Mouse (Mus musculus) intestine, embryonic 16.5 days (tissue): Measurements from ENCODE around the gene Rap1a. TPM values are rescaled to one million over a fixed set of nuclear protein-coding genes. Genes with fewer than 3 reads are reported as not detected.

Experiments used
- ATAC-seq: fragments of 200-750 bp; cut with Nextera tagmentation; 2 replicates; pipeline ENCODE4 v1.8.0; 2017; ENCODE audit warnings: moderate TSS enrichment, moderate library complexity
- H3K27ac ChIP-seq: fragments of 300-500 bp; sonication (generic); 2 replicates; pipeline ENCODE4 v1.5.1; 2014; ENCODE audit warnings: mild to moderate bottlenecking, low read length
- H3K27me3 ChIP-seq: fragments of 300-500 bp; sonication (generic); replicated peaks from 2 replicates; pipeline ENCODE4 v1.6.1; 2014; ENCODE audit warnings: low read length, control low read depth, mixed read lengths; ENCODE audit not compliant: control insufficient read depth, insufficient read depth
- H3K36me3 ChIP-seq: fragments of 300-500 bp; sonication (generic); 2 replicates; pipeline ENCODE4 v1.6.1; 2014; ENCODE audit warnings: low read length, control low read depth; ENCODE audit not compliant: control insufficient read depth, insufficient read depth
- H3K4me1 ChIP-seq: fragments of 300-500 bp; sonication (generic); 2 replicates; pipeline ENCODE4 v1.6.1; 2014; ENCODE audit warnings: low read length, control low read depth, mixed read lengths; ENCODE audit not compliant: control insufficient read depth, insufficient read depth
- H3K4me2 ChIP-seq: fragments of 300-500 bp; sonication (generic); 2 replicates; pipeline ENCODE4 v1.6.1; 2014; ENCODE audit warnings: low read depth, low read length, control low read depth
- H3K4me3 ChIP-seq: fragments of 300-500 bp; sonication (generic); 2 replicates; pipeline ENCODE4 v1.5.1; 2014; ENCODE audit warnings: mild to moderate bottlenecking, low read length
- H3K9ac ChIP-seq: fragments of 300-500 bp; sonication (generic); 2 replicates; pipeline ENCODE4 v1.6.1; 2014; ENCODE audit warnings: low read depth, low read length
- H3K9me3 ChIP-seq: fragments of 300-500 bp; sonication (generic); 2 replicates; pipeline ENCODE4 v1.6.1; 2016; ENCODE audit warnings: low read length, control low read depth; ENCODE audit not compliant: control insufficient read depth
- WGBS: fragments of 180-500 bp; shearing (Covaris S2); extraction: QIAGEN DNeasy Blood & Tissue Kit; methylation state at CpG from one replicate; pipeline ENCODE4 v1.1.7; 2014; 5-methylcytosine and 5-hydroxymethylcytosine counted together
- polyA plus RNA-seq: library from polyadenylated mRNA; unstranded; fragments of >200 nt; fragmentation: Nextera tagmentation; extraction: Ambion mirVana; gene quantifications from 2 replicates; pipeline ENCODE4 v1.2.1, GENCODE M21; 2015

Gene Rap1a
- polyA plus RNA-seq, 1 experiment from 2014 or later: 107 TPM

DNA sequence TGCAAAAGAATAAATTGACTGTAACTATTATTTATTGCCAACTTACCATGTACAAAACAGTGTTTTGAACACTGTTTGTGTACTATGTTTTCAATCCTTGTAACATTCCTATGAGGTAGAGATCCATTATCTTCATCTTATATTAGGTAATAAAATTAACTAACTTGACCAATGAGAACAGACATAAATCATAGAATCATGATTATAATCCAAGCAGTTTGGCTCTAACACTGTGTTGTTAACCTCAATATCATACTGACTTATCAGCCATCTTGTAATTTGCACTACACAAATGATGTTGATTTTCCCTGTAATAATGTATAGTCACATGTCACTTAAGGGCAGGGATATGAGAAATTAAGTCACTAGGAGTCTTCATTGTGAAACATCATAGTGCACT, 26.6 kb downstream of the Rap1a start:
- H3K4me2 ChIP-seq: no peak overlapping the region
- H3K9me3 ChIP-seq: no peaks in the 10 kb centered on the region
- H3K27ac ChIP-seq: no peak overlapping the region
- no peaks in the 10 kb centered on the region for H3K27me3 ChIP-seq
- no peaks in the 10 kb centered on the region for H3K36me3 ChIP-seq
- no peaks in the 10 kb centered on the region for H3K4me1 ChIP-seq
- no peak overlapping the region for H3K4me3 ChIP-seq
- no peak for ATAC-seq
- no peak overlapping the region for H3K9ac ChIP-seq

GRCm38 (mm10) chr3:105771534-105771933, 29.6 kb downstream of the Rap1a start:
- no peaks in the 10 kb centered on the region for H3K27me3 ChIP-seq
- H3K36me3 ChIP-seq: no peaks in the 10 kb centered on the region
- ATAC-seq: no peak
- H3K27ac ChIP-seq: no peak overlapping the region
- no peak overlapping the region for H3K4me3 ChIP-seq
- H3K4me1 ChIP-seq: no peaks in the 10 kb centered on the region
- no peak overlapping the region for H3K4me2 ChIP-seq
- no peaks in the 10 kb centered on the region for H3K9me3 ChIP-seq
- H3K9ac ChIP-seq: no peak overlapping the region

GRCm38 (mm10) chr3:105770836-105771235, 30.3 kb downstream of the Rap1a start:
- no peak overlapping the region for H3K9ac ChIP-seq
- no peaks in the 10 kb centered on the region for H3K27me3 ChIP-seq
- ATAC-seq: no peak
- H3K36me3 ChIP-seq: no peaks in the 10 kb centered on the region
- 95% methylated on average over 1 of the region's 1 CpGs for WGBS
- no peak overlapping the region for H3K4me2 ChIP-seq
- H3K9me3 ChIP-seq: no peaks in the 10 kb centered on the region
- no peaks in the 10 kb centered on the region for H3K4me1 ChIP-seq
- H3K4me3 ChIP-seq: no peak overlapping the region
- H3K27ac ChIP-seq: no peak overlapping the region

- H3K36me3 ChIP-seq: no peaks in the 10 kb centered on the region
- ATAC-seq: no peak
- H3K9me3 ChIP-seq: no peaks in the 10 kb centered on the region
- H3K27ac ChIP-seq: no peak overlapping the region
- H3K27me3 ChIP-seq: no peaks in the 10 kb centered on the region
- no peaks in the 10 kb centered on the region for H3K4me1 ChIP-seq
- H3K4me2 ChIP-seq: no peak overlapping the region
- no peak overlapping the region for H3K9ac ChIP-seq
- H3K4me3 ChIP-seq: no peak overlapping the region
- WGBS: 59% methylated on average over 2 of the region's 2 CpGs
These were observed 31.8 kb downstream of the Rap1a start for GRCm38 (mm10) chr3:105769380-105769779.

DNA sequence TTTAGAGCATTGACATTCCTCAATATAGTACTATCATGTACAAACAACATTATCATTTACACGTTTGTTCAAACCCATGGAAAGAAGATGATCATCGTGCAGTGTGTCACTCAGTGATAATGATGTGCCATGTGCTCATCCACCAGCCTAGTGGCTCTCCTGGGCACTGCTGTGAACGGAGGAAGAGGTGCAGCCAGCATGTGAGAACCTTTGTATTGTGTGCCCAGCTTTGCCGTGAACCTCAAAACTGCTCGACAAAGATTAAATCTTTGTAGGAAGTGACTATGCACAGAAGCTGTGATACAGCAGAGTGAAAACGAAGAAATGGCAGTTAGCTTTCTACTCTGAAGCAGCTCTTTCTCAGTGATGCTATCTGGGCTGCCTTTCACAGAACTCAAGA, 32.6 kb downstream of the Rap1a start:
- no peaks in the 10 kb centered on the region for H3K27me3 ChIP-seq
- no peak overlapping the region for H3K9ac ChIP-seq
- no peak overlapping the region for H3K4me2 ChIP-seq
- H3K27ac ChIP-seq: no peak overlapping the region
- H3K4me1 ChIP-seq: peaks cover 1% of the 10 kb centered on the region; the same call in 1 of the 2 replicates
- H3K9me3 ChIP-seq: no peaks in the 10 kb centered on the region
- WGBS: 75% methylated on average over 6 of the region's 6 CpGs
- ATAC-seq: no peak
- H3K36me3 ChIP-seq: no peaks in the 10 kb centered on the region
- no peak overlapping the region for H3K4me3 ChIP-seq

- Histone ChIP-seq H3K4me3 (no peak overlapping the region), H3K4me2 (no peak overlapping the region), H3K9ac (no peak overlapping the region), H3K9me3 (no peaks in the 10 kb centered on the region), H3K27ac (no peak overlapping the region), H3K27me3 (no peaks in the 10 kb centered on the region), H3K4me1 (peaks cover 7% of the 10 kb centered on the region; the same call in 1 of the 2 replicates), H3K36me3 (no peaks in the 10 kb centered on the region)
- WGBS: 74% methylated on average over 4 of the region's 4 CpGs
- ATAC-seq: no peak
These were observed 37.8 kb downstream of the Rap1a start for GRCm38 (mm10) chr3:105763132-105763851.

- Histone ChIP-seq H3K27me3 (no peaks in the 10 kb centered on the region), H3K27ac (no peak overlapping the region), H3K9ac (no peak overlapping the region), H3K4me1 (peaks cover 7% of the 10 kb centered on the region; the same call in 1 of the 2 replicates), H3K4me2 (no peak overlapping the region), H3K9me3 (no peaks in the 10 kb centered on the region), H3K4me3 (no peak overlapping the region), H3K36me3 (no peaks in the 10 kb centered on the region)
- 93% methylated on average over 3 of the region's 3 CpGs for WGBS
- no peak for ATAC-seq
These were observed 41.1 kb downstream of the Rap1a start for GRCm38 (mm10) chr3:105760063-105760462.

DNA sequence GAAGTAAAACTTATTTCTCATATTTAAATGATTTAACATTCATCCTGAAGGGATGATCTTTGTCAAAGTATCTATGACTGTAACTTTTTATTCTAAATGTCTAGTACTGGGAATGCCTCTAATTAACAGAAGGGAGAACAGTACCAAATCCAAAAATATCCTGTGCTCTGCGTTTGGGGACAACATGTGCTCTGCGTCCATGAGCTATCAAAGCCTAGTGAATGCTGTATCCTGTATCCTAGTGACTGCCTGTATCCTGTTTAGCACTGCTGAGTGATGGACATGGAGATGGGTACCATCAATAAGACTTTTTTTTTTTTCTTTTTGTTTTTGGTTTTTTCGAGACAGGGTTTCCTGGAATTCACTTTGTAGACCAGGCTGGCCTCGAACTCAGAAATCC, 42.5 kb downstream of the Rap1a start:
- no peaks in the 10 kb centered on the region for H3K36me3 ChIP-seq
- ATAC-seq: no peak
- WGBS: 82% methylated on average over 4 of the region's 4 CpGs

DNA sequence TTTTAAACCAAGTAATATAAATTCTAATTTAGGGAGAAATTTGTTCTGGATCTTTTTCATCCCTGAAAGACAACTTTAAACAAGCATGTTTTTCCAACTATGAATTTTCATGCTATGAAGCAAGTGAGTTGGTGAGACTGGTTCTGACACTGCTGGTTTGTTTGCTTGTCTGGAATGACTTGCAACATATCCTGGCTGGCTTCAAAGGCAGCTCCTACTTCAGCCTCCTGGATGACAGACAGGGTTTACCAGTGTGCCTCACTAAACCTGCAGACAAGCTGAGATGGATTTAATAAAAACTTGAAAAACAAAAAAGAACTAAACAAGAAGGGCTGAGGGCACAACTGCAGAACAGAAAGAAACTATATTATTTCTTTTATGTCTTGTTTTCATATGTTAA, 43.0 kb downstream of the Rap1a start:
- Histone ChIP-seq H3K9me3 (no peaks in the 10 kb centered on the region), H3K9ac (no peak overlapping the region), H3K36me3 (no peaks in the 10 kb centered on the region), H3K27me3 (no peaks in the 10 kb centered on the region), H3K4me2 (no peak overlapping the region), H3K4me1 (peaks cover 2% of the 10 kb centered on the region; the same call in 1 of the 2 replicates), H3K27ac (no peak overlapping the region), H3K4me3 (no peak overlapping the region)
- ATAC-seq: no peak

More for the DNA sequence above, 42.5 kb downstream of the Rap1a start:
- no peak overlapping the region for H3K9ac ChIP-seq
- peaks cover 7% of the 10 kb centered on the region; the same call in 1 of the 2 replicates for H3K4me1 ChIP-seq
- H3K9me3 ChIP-seq: no peaks in the 10 kb centered on the region
- H3K27ac ChIP-seq: no peak overlapping the region
- no peak overlapping the region for H3K4me2 ChIP-seq
- no peaks in the 10 kb centered on the region for H3K27me3 ChIP-seq
- H3K4me3 ChIP-seq: no peak overlapping the region
